Mouse (Mus musculus) cerebellum, adult 2 months (tissue): ENCODE data around the gene Il9r. TPM values are rescaled to one million over a fixed set of nuclear protein-coding genes. Genes with fewer than 3 reads are reported as not detected.

ENCODE experiments used
- DNase-seq, 2 experiments: peaks; one replicate each; pipeline ENCODE4 v3.0.0; 2021
- H3K27ac ChIP-seq: fragments of 200-500 bp; 2 replicates; pipeline ENCODE4 v1.5.1; 2012; ENCODE audit warnings: low read length, control low read depth, inconsistent platforms; ENCODE audit not compliant: insufficient read depth
- H3K27me3 ChIP-seq: fragments of 200-500 bp; 2 replicates; pipeline ENCODE4 v1.6.1; 2012; ENCODE audit warnings: inconsistent platforms, mild to moderate bottlenecking, low read length, moderate library complexity; ENCODE audit not compliant: control insufficient read depth, insufficient read depth
- H3K4me1 ChIP-seq: fragments of 200-500 bp; 2 replicates; pipeline ENCODE4 v1.6.1; 2011; ENCODE audit warnings: low read length; ENCODE audit not compliant: control insufficient read depth, insufficient read depth
- H3K4me3 ChIP-seq: fragments of 200-500 bp; replicated peaks from 2 replicates; pipeline ENCODE3; 2011; ENCODE audit warnings: mild to moderate bottlenecking, low read depth, low read length, control low read depth; ENCODE audit not compliant: insufficient read depth
- CTCF ChIP-seq: fragments of 200-500 bp; IDR thresholded peaks from 2 replicates; pipeline ENCODE4 v1.5.1; 2011; ENCODE audit warnings: low read depth, mild to moderate bottlenecking, control low read depth, low read length, moderate library complexity, borderline replicate concordance; ENCODE audit not compliant: insufficient read depth
- POLR2A ChIP-seq: fragments of 200-500 bp; IDR thresholded peaks from 2 replicates; pipeline ENCODE4 v1.6.1; 2011; ENCODE audit warnings: low read length, control low read depth, borderline replicate concordance; ENCODE audit not compliant: insufficient read depth
- WGBS: fragments of 180-500 bp; shearing (Covaris S2); methylation state at CpG from one replicate; pipeline ENCODE4 v1.1.7; 2018; 5-methylcytosine and 5-hydroxymethylcytosine counted together
- polyA plus RNA-seq: library from polyadenylated mRNA; depleted of rRNA; stranded (reverse); fragments of >200 nt; gene quantifications from 2 replicates; pipeline ENCODE4 v1.2.3, GENCODE M21; 2012; rRNA removed

The Il9r gene
- polyA plus RNA-seq, 1 experiment, result not detected

GRCm38 (mm10) chr11:32141034-32141433 is 59.0 kb downstream of the Il9r start:
- H3K4me1 ChIP-seq, result peaks cover 7% of the 10 kb centered on the region; the same call in 1 of the 2 replicates
- H3K4me3 ChIP-seq, result no peak overlapping the region
- H3K27me3 ChIP-seq, result no peaks in the 10 kb centered on the region
- TF ChIP-seq POLR2A, result no peak
- TF ChIP-seq CTCF, result peak; percentile 84
- 33% methylated on average over 2 of the region's 2 CpGs for WGBS
- DNase-seq, result peak; percentile 44 to 62
- no peak overlapping the region for H3K27ac ChIP-seq

GRCm38 (mm10) chr11:32139528-32139961 is 60.5 kb downstream of the Il9r start:
- TF ChIP-seq CTCF (no peak), POLR2A (no peak)
- 90% methylated on average over 6 of the region's 6 CpGs for WGBS

GRCm38 (mm10) chr11:32138614-32138964 is 61.5 kb downstream of the Il9r start:
- 60% methylated on average over 9 of the region's 9 CpGs for WGBS
- DNase-seq, result no peak
- Histone ChIP-seq H3K27me3 (no peaks in the 10 kb centered on the region), H3K4me3 (no peak overlapping the region), H3K27ac (no peak overlapping the region), H3K4me1 (peaks cover 7% of the 10 kb centered on the region; the same call in 1 of the 2 replicates)
- TF ChIP-seq CTCF (no peak), POLR2A (no peak)

More at GRCm38 (mm10) chr11:32139528-32139961, 60.5 kb downstream of the Il9r start:
- no peak overlapping the region for H3K27ac ChIP-seq
- no peaks in the 10 kb centered on the region for H3K27me3 ChIP-seq
- no peak overlapping the region for H3K4me3 ChIP-seq
- peaks cover 7% of the 10 kb centered on the region; the same call in 1 of the 2 replicates for H3K4me1 ChIP-seq
- DNase-seq, result no peak

GRCm38 (mm10) chr11:32137719-32138613 is 62.1 kb downstream of the Il9r start:
- no peak for DNase-seq
- WGBS, result 56% methylated on average over 15 of the region's 15 CpGs
- H3K4me1 ChIP-seq, result peaks cover 7% of the 10 kb centered on the region; the same call in 1 of the 2 replicates
- no peak overlapping the region for H3K27ac ChIP-seq
- TF ChIP-seq POLR2A (no peak), CTCF (no peak)
- no peaks in the 10 kb centered on the region for H3K27me3 ChIP-seq
- H3K4me3 ChIP-seq, result no peak overlapping the region

Other genes starting within 250 kb of the Il9r start
- gene 4930524B15Rik, start 234.7 kb downstream of the Il9r start, polyA plus RNA-seq, result 0.16 and 0.19 TPM in 2 replicates
- 140 and 169 TPM in 2 replicates for gene Nsg2, start 199.8 kb downstream of the Il9r start, polyA plus RNA-seq
- gene Snrnp25, start 5.1 kb upstream of the Il9r start, polyA plus RNA-seq, result 48.2 and 51.5 TPM in 2 replicates
- 31.3 and 32.1 TPM in 2 replicates for gene Rhbdf1, start 22.0 kb upstream of the Il9r start, polyA plus RNA-seq
- gene Mpg, start 26.2 kb upstream of the Il9r start, polyA plus RNA-seq, result 14.8 and 15.2 TPM in 2 replicates
- gene Nprl3, start 67.4 kb upstream of the Il9r start, polyA plus RNA-seq, result 81.0 and 86.9 TPM in 2 replicates
- gene Hba-x, start 76.1 kb upstream of the Il9r start, polyA plus RNA-seq, result 0.19 and 0.38 TPM in 2 replicates
- 188 and 435 TPM in 2 replicates for gene Hba-a1, start 83.2 kb upstream of the Il9r start, polyA plus RNA-seq
- gene Hbq1b, start 86.7 kb upstream of the Il9r start, polyA plus RNA-seq, result 1.0 and 1.8 TPM in 2 replicates
- 435 and 992 TPM in 2 replicates for gene Hba-a2, start 96.2 kb upstream of the Il9r start, polyA plus RNA-seq
- 1.1 TPM in 2 replicates for gene Hbq1a, start 99.8 kb upstream of the Il9r start, polyA plus RNA-seq
- gene Sh3pxd2b, start 147.5 kb upstream of the Il9r start, polyA plus RNA-seq, result 9.1 TPM in 2 replicates